Mouse (Mus musculus) spleen, adult 2 months (tissue): ENCODE data around the gene Stk39. TPM values are rescaled to one million over a fixed set of nuclear protein-coding genes. Genes with fewer than 3 reads are reported as not detected.

Experiments
- DNase-seq, 2 experiments: peaks; one replicate each; pipeline versions ENCODE4 v3.0.0 to v3.0.0-alpha.2; 2012 to 2021; ENCODE audit warnings: low spot score in 2 of 2, low read depth in 1 of 2
- H3K27ac ChIP-seq: fragments of 200-500 bp; 2 replicates; pipeline ENCODE4 v1.5.1; 2012; ENCODE audit warnings: low read length, inconsistent platforms; ENCODE audit not compliant: insufficient read depth
- H3K27me3 ChIP-seq: fragments of 200-500 bp; 2 replicates; pipeline ENCODE4 v1.6.1; 2012; ENCODE audit warnings: mild to moderate bottlenecking, moderate library complexity, low read length, inconsistent platforms; ENCODE audit not compliant: control insufficient read depth, insufficient read depth
- H3K36me3 ChIP-seq: fragments of 200-500 bp; 2 replicates; pipeline ENCODE4 v1.6.1; 2012; ENCODE audit warnings: mild to moderate bottlenecking, low read length, inconsistent platforms; ENCODE audit not compliant: control insufficient read depth, insufficient read depth
- H3K4me1 ChIP-seq: fragments of 200-500 bp; 2 replicates; pipeline ENCODE4 v1.6.1; 2011; ENCODE audit warnings: inconsistent platforms; ENCODE audit not compliant: control insufficient read depth, insufficient read depth, insufficient read length
- H3K4me3 ChIP-seq: fragments of 200-500 bp; 2 replicates; pipeline ENCODE4 v1.5.1; 2011; ENCODE audit warnings: mild to moderate bottlenecking, inconsistent platforms; ENCODE audit not compliant: insufficient read depth, insufficient read length; ENCODE audit errors: extremely low read depth
- CTCF ChIP-seq: fragments of 200-500 bp; IDR thresholded peaks from 2 replicates; pipeline ENCODE4 v1.5.1; 2011; ENCODE audit warnings: mild to moderate bottlenecking, inconsistent platforms; ENCODE audit not compliant: insufficient read depth, insufficient read length, insufficient replicate concordance; ENCODE audit errors: extremely low read depth
- POLR2A ChIP-seq: fragments of 200-500 bp; IDR thresholded peaks from 2 replicates; pipeline ENCODE4 v1.6.1; 2011; ENCODE audit warnings: low read depth, low read length, inconsistent platforms
- WGBS: fragments of 180-500 bp; shearing (Covaris S2); methylation state at CpG from one replicate; pipeline ENCODE4 v1.1.7; 2018; 5-methylcytosine and 5-hydroxymethylcytosine counted together
- polyA plus RNA-seq: library from polyadenylated mRNA; depleted of rRNA; stranded (reverse); fragments of >200 nt; gene quantifications from 2 replicates; pipeline ENCODE4 v1.2.3, GENCODE M21; 2012

Gene Stk39
- polyA plus RNA-seq, 1 experiment, result 3.8 TPM

GRCm38 (mm10) chr2:68374202-68374601, 97.9 kb downstream of the Stk39 start:
- no peak for DNase-seq
- 85% methylated on average over 7 of the region's 7 CpGs for WGBS
- TF ChIP-seq POLR2A (no peak), CTCF (no peak)
- Histone ChIP-seq H3K27me3 (no peaks in the 10 kb centered on the region), H3K36me3 (no peaks in the 10 kb centered on the region), H3K4me3 (no peak overlapping the region), H3K27ac (no peak overlapping the region), H3K4me1 (no peaks in the 10 kb centered on the region)

- Histone ChIP-seq H3K4me1 (no peaks in the 10 kb centered on the region), H3K27me3 (no peaks in the 10 kb centered on the region), H3K4me3 (no peak overlapping the region), H3K27ac (no peak overlapping the region), H3K36me3 (no peaks in the 10 kb centered on the region)
- no peak for DNase-seq
- TF ChIP-seq POLR2A, result no peak
- no peak for TF ChIP-seq CTCF
- WGBS, result 89% methylated on average over 6 of the region's 6 CpGs
These were observed 100.2 kb downstream of the Stk39 start for GRCm38 (mm10) chr2:68371912-68372311.

DNA sequence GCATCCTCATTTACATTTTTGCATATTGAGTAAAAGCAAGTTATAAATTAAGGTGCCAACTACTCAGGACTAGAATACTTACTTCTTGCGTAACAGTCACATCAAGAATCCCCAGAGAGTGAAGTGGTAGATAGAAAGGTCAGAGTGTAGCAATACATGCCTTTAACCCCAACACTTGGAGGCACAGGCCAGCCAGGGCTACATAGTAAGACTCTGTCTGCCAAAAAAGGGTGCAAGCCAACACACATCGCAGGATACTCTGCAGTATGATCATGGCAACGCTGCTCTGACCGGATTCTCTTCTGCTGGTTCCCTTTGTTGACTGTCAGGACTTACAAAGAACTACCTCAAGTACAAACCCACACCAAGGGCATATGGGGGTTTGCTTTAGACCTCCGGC, 101.7 kb downstream of the Stk39 start:
- TF ChIP-seq POLR2A (no peak), CTCF (no peak)
- WGBS, result 91% methylated on average over 5 of the region's 5 CpGs
- H3K27ac ChIP-seq, result no peak overlapping the region
- no peak for DNase-seq
- no peaks in the 10 kb centered on the region for H3K36me3 ChIP-seq
- no peaks in the 10 kb centered on the region for H3K27me3 ChIP-seq
- no peak overlapping the region for H3K4me3 ChIP-seq
- H3K4me1 ChIP-seq, result no peaks in the 10 kb centered on the region

DNA sequence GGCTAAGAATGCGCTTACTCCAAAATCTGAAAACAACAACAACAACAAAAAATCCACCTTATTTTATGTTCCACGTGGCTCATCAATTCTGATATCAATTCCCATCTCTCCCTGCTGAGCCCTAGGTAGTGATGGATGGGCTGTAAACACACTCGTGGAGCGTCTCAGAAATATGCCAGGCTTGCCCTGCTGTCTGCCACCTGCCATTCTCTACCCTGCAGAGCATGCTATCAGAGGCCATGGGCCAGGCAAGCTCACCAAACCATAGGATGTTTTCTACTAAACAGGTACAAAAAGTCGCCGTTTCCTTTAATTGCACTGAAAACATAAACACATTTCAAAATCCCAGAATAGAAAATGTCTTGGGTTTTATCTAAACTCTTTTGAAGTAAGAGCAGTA, 103.0 kb downstream of the Stk39 start:
- Histone ChIP-seq H3K4me1 (no peaks in the 10 kb centered on the region), H3K27me3 (no peaks in the 10 kb centered on the region), H3K36me3 (no peaks in the 10 kb centered on the region), H3K4me3 (no peak overlapping the region), H3K27ac (no peak overlapping the region)
- TF ChIP-seq POLR2A, result no peak
- no peak for TF ChIP-seq CTCF
- no peak for DNase-seq
- WGBS, result 94% methylated on average over 6 of the region's 6 CpGs

GRCm38 (mm10) chr2:68367944-68368343, 104.1 kb downstream of the Stk39 start:
- DNase-seq, result no peak
- H3K27ac ChIP-seq, result no peak overlapping the region
- TF ChIP-seq POLR2A (no peak), CTCF (no peak)
- H3K4me1 ChIP-seq, result no peaks in the 10 kb centered on the region
- H3K36me3 ChIP-seq, result no peaks in the 10 kb centered on the region
- no peaks in the 10 kb centered on the region for H3K27me3 ChIP-seq
- WGBS, result 56% methylated on average over 13 of the region's 13 CpGs
- H3K4me3 ChIP-seq, result no peak overlapping the region

- WGBS, result 87% methylated on average over 5 of the region's 5 CpGs
- Histone ChIP-seq H3K27me3 (no peaks in the 10 kb centered on the region), H3K27ac (no peak overlapping the region), H3K4me1 (no peaks in the 10 kb centered on the region), H3K36me3 (no peaks in the 10 kb centered on the region), H3K4me3 (no peak overlapping the region)
- no peak for DNase-seq
- TF ChIP-seq CTCF, result no peak
- TF ChIP-seq POLR2A, result no peak
These were observed 105.2 kb downstream of the Stk39 start for GRCm38 (mm10) chr2:68366897-68367193.

DNA sequence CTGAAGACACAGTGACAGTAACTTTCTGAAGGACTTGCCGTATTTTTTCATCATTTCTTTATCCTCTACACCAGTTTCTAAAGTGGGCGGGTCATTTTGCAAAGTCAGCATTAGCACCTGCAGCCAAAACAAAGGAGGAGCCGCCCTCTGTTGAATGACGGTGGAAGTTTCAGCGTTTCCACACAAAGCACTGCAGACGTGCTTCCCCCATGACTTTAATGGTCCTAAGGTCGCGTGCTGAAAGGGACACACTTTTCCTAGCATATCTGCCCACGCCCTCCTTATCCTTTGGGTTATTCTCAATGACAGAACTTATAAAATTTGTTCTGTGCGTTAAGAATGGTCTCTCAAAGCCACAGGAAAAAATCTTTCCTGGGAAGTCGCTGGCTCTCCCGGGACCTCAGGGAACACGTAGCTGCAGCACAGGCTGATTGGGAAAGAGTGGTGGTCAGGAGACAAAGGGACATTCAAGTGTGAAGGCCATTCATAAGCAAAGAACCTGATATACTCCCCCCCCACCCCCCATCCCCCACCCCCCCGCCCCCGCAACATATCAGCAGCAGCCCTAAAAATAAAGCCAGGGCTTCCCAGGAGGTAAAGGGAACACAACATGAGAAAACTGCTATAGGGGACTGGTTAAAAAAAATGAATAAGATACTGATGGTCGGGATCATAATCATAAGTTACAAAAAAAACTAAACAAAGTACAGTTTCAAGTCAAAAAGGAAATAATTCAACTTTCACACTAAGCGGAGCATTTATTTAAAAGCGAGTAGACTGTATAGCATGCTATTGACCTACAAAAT, 105.8 kb downstream of the Stk39 start:
- Histone ChIP-seq H3K4me1 (no peaks in the 10 kb centered on the region), H3K4me3 (no peak overlapping the region), H3K27me3 (no peaks in the 10 kb centered on the region), H3K27ac (no peak overlapping the region), H3K36me3 (no peaks in the 10 kb centered on the region)
- 30% methylated on average over 18 of the region's 18 CpGs for WGBS
- TF ChIP-seq POLR2A, result no peak
- TF ChIP-seq CTCF, result no peak
- no peak for DNase-seq

- no peak overlapping the region for H3K27ac ChIP-seq
- no peaks in the 10 kb centered on the region for H3K4me1 ChIP-seq
- no peaks in the 10 kb centered on the region for H3K36me3 ChIP-seq
- TF ChIP-seq CTCF, result no peak
- TF ChIP-seq POLR2A, result no peak
- WGBS, result 63% methylated on average over 7 of the region's 7 CpGs
- no peaks in the 10 kb centered on the region for H3K27me3 ChIP-seq
- DNase-seq, result no peak
- H3K4me3 ChIP-seq, result no peak overlapping the region
These were observed 106.6 kb downstream of the Stk39 start for GRCm38 (mm10) chr2:68365504-68365903.
